Comparison of ENCODE assay signal across 8 mouse cellular contexts in the genomic region with DNA sequence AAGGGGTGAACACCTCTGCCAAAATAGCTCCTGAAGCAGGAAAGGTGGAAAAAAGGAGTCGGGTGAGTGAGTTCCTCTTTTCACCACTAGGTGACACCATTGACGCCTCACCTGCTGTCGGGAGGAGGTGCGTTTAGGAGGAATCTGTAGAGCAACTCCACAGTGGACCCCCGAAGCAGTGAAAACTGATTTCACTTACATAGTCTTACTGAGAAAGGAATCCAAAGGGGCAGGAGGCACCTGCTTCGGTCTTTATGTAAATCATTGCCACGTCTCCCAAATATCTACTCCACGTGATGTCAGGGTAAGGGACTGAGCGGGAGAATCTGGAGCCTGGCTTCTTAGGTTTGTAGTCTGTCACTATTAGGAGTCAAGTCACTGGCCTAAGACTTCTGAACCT.
DNase-seq lines count a peak whose midpoint lies in the region; ATAC-seq and TF ChIP-seq lines count a peak whose summit lies in the region.

No protein-coding gene starts in this region.

- peak overlapping the region; percentile 31 for H3K4me2 ChIP-seq in limb, embryonic 15.5 days
- H3K4me2 ChIP-seq in neural tube, embryonic 12.5 days (replicated peaks) = peak overlapping the region; percentile 22; the same call in 1 of the 2 replicates

- no peaks in the 10 kb centered on the region for H3K4me1 ChIP-seq in heart, adult 2 months (ENCODE audit: control insufficient read depth, insufficient read depth, low read length)
- no peaks in the 10 kb centered on the region for H3K4me1 ChIP-seq in kidney, adult 2 months (ENCODE audit: control insufficient read depth, insufficient read depth, low read length)
- no peaks in the 10 kb centered on the region for H3K4me1 ChIP-seq in limb, embryonic 15.5 days
- no peaks in the 10 kb centered on the region for H3K4me1 ChIP-seq in neural tube, embryonic 12.5 days

- no peaks in the 10 kb centered on the region for H3K79me2 ChIP-seq in heart, adult 2 months (replicated peaks; ENCODE audit: control insufficient read depth, insufficient read depth, low read length)

- TF ChIP-seq CTCF in heart, adult 2 months (IDR thresholded peaks at IDR 0.05) = peak; percentile 80
- TF ChIP-seq CTCF in kidney, adult 2 months (conservative IDR thresholded peaks at IDR 0.05; ENCODE audit: insufficient read depth, insufficient read length, low read depth, low read length) = peak; percentile 87

- H3K27ac ChIP-seq in heart, adult 2 months = no peak overlapping the region
- H3K27ac ChIP-seq in kidney, adult 2 months (ENCODE audit: insufficient read depth, low read depth, low read length) = no peak overlapping the region
- no peak overlapping the region for H3K27ac ChIP-seq in limb, embryonic 15.5 days
- no peak overlapping the region for H3K27ac ChIP-seq in neural tube, embryonic 12.5 days

- no peak for TF ChIP-seq EP300 in heart, adult 2 months (IDR thresholded peaks at IDR 0.05; ENCODE audit: insufficient read depth, low read depth, low read length)

- intact Hi-C loops in heart, adult 2 months (cut with DNase I) = loop anchor here (10.0 kb wide), 4 partner anchors 106 to 846 kb away; partner anchors contain the start of gene Bmp4
- intact Hi-C loops in gastrocnemius, postnatal 14 days (cut with DNase I; ENCODE audit: low total_unique reads) = loop anchor here (5.0 kb wide), 1 partner anchor 844 kb away; no protein-coding TSS in a partner anchor

- H3K27me3 ChIP-seq in heart, adult 2 months (ENCODE audit: control insufficient read depth, insufficient read depth, low read length) = no peaks in the 10 kb centered on the region
- H3K27me3 ChIP-seq in kidney, adult 2 months (replicated peaks; ENCODE audit: control insufficient read depth, insufficient read depth, low read length) = no peaks in the 10 kb centered on the region
- H3K27me3 ChIP-seq in limb, embryonic 15.5 days = 0 out of 2 replicates have a peak, but pooled peaks cover 3% of the 10 kb centered on the region
- no peaks in the 10 kb centered on the region for H3K27me3 ChIP-seq in neural tube, embryonic 12.5 days (replicated peaks)

- ATAC-seq in common myeloid progenitor, adult 5-6 weeks (replicated peaks; ENCODE audit: low read depth, poor library complexity, severe bottlenecking) = 0 out of 2 replicates have a peak, but pooled peaks have one; percentile 36
- ATAC-seq in limb, embryonic 15.5 days (ENCODE audit: insufficient number of reproducible peaks, low FRiP score, low TSS enrichment, low read depth) = no peak
- ATAC-seq in neural tube, embryonic 12.5 days (ENCODE audit: low FRiP score, low read depth) = no peak

- TF ChIP-seq POLR2A in heart, adult 2 months (IDR thresholded peaks at IDR 0.05; ENCODE audit: insufficient read depth, low read depth, low read length) = no peak
- no peak for TF ChIP-seq POLR2A in kidney, adult 2 months (IDR thresholded peaks at IDR 0.05; ENCODE audit: low read depth, low read length)

- WGBS in heart, adult 2 months = 20% methylated on average over 9 of the region's 9 CpGs
- WGBS in kidney, adult 2 months = 16% methylated on average over 9 of the region's 9 CpGs
- WGBS in limb, embryonic 15.5 days = 16% methylated on average over 9 of the region's 9 CpGs
- 21% methylated on average over 9 of the region's 9 CpGs for WGBS in neural tube, embryonic 12.5 days

- no peaks in the 10 kb centered on the region for H3K9me3 ChIP-seq in limb, embryonic 15.5 days
- H3K9me3 ChIP-seq in neural tube, embryonic 12.5 days = no peaks in the 10 kb centered on the region

- no peak overlapping the region for H3K4me3 ChIP-seq in heart, adult 2 months
- no peak overlapping the region for H3K4me3 ChIP-seq in kidney, adult 2 months (ENCODE audit: insufficient read depth, low read depth, low read length)
- H3K4me3 ChIP-seq in limb, embryonic 15.5 days = no peak overlapping the region
- no peak overlapping the region for H3K4me3 ChIP-seq in neural tube, embryonic 12.5 days

- no peak overlapping the region for H3K9ac ChIP-seq in heart, adult 2 months (ENCODE audit: low read depth, low read length)
- no peak overlapping the region for H3K9ac ChIP-seq in limb, embryonic 15.5 days
- H3K9ac ChIP-seq in neural tube, embryonic 12.5 days = no peak overlapping the region

- H3K36me3 ChIP-seq in heart, adult 2 months (ENCODE audit: control insufficient read depth, insufficient read depth, low read length) = no peaks in the 10 kb centered on the region
- H3K36me3 ChIP-seq in kidney, adult 2 months (ENCODE audit: control insufficient read depth, insufficient read depth, low read length) = no peaks in the 10 kb centered on the region
- no peaks in the 10 kb centered on the region for H3K36me3 ChIP-seq in limb, embryonic 15.5 days
- no peaks in the 10 kb centered on the region for H3K36me3 ChIP-seq in neural tube, embryonic 12.5 days

- DNase-seq in heart, adult 2 months = peak; percentile 5 to 25
- DNase-seq in heart, adult 11 months = no peak
- DNase-seq in gastrocnemius, postnatal 14 days = peak; percentile 14
- peak; percentile 56 for DNase-seq in kidney, adult 2 months
- DNase-seq in natural killer cell, adult 2 months (ENCODE audit: low spot score in 2 of 2) = no peak

Comparison
In these comparisons a context has a peak if more than half of its experiments do, and no peak if none do; other contexts are left out.
1. DNase-seq: peak in heart, adult 2 months (2 of 2), gastrocnemius, postnatal 14 days (single experiment) and kidney, adult 2 months (single experiment); none in heart, adult 11 months (single experiment) and natural killer cell, adult 2 months (0 of 2).